Mouse (Mus musculus): ENCODE results near the gene Chchd3.

Chchd3 gene

DNA sequence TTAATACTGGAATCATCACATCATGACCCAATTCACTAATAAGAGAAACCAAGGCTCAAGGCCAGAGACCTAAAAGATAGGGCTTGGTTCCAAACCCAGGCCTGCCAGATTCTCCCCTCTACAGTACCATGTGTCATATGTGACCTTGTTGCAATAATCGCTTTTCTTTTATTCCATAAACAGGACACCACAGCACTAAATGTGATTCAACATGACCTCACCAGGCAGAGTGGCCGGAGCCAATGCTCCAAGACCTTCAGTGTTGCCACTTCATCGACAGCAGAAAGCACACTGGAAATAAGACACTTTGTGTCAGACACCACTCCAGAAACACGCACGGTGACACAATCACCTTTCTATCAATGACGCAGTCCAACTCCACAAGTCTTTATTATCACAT is 258.3 kb downstream of the Chchd3 start:
- DNase-seq (ENCODE audit: low spot score in 2 of 2): no peak

DNA sequence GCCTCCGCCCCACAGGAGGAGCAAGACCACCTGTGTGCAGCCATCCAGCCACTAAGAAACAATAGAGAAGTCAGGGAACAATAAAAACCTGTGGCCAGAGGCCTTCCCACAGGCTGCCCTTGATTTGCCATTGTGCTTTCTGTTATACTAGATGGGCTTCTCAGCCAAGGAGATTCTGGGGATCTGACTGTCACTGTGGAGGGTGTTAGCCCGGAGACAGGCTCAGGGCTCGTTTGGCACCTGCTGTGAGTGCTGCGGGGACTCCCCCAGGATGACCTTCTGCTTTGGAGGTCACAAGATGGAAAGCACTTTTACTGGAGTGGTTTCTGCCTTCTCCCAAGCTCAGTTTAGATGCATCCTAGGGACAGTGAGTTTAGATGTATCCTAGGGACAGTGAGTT is 262.5 kb downstream of the Chchd3 start:
- no peak for DNase-seq (ENCODE audit: low spot score in 2 of 2)

DNA sequence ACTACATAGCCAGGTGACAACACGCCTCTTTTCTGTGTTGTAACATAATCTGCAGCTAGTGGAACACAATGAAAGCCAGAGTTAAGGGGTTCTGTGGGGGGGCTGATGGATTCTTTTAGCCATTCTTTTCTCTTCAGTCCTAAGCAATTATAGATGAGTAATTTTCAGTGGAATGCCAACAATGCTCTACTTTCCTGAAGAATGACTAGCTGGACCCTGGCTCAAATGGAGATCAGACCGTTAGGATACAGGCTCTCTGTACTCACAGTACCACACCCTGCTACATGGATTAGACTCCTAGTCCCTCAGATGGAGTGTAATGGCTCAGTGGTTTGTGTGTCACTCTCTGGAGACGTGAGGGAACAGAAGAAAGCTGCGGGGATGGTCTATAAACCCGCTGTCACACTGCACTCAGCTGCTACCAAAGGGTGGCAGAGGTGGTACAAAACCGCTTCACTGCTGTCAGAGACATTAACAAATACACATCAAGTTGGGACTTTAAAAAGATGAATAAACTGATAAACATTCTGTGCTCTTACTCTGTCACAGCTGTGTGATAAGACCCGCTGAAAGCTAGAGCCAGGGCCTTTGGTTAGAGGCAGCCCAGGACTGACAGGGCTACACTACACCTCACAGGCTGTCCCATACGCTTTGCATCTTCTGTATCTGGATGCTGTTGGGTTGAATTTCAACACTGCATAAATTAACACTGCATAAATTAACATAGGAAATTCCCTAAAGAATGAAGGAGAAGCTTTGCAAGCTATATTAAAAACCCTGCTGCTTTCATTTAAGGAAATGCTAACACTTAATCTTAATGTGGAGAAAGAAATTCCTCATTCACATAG is 264.2 kb downstream of the Chchd3 start:
- DNase-seq (ENCODE audit: low spot score in 2 of 2): no peak

DNA sequence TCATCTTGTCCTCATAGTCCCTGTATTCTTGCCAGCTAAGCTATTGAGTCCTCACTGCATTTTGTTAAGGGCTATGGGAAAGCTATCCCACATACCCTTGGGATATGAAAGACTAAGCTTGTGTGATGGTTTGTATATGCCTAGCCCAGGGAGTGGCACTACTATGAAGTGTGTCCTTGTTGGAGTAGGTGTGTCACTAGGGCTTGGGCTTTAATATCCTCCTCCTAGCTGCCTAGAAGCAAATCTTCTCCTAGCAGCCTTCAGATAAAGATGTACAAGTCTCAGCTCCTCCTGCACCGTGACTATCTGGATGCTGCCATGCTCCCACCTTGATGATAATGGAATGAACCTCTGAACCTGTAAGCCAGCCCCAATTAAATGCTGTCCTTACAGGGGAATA is 266.5 kb downstream of the Chchd3 start:
- no peak for DNase-seq (ENCODE audit: low spot score in 2 of 2)

DNA sequence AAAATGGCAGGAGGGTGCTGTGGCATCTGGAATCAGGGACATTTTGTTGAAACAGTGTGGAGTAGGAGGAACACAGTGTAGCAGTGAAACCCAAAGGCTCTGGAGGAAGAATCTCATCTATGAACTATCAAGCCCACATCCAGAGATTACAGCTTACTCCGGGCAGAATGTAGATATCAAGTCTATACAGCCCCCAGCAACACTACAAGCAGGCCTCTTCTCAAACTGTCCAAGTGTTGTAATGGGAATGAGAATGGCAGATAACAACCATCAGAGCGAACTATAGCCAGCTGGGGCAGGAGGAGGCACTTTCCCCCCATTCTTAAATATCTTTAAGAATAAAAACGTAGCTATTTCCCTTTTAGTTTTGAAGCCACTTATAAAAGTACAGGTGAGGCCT is 266.9 kb downstream of the Chchd3 start:
- no peak for DNase-seq (ENCODE audit: low spot score in 2 of 2)

DNA sequence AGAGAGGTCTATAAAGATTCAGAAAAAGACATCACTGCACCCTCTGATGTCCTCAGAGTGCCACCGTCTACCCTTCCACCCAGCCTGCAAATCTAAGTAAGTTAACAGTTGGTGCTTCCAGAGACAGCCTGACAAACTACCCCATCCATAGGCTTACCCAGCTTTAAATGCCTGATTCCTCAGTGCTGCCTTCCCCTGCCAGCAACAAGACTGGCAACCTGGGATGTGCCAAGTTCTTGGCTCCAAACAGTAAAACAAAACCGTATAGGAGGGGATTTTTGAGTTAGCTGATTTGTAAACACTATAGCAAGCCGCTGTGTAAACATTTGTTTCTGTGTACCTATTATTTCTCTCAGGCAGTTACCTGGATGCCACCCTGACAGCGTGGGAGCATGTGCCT is 269.6 kb downstream of the Chchd3 start:
- no peak for DNase-seq (ENCODE audit: low spot score in 2 of 2)

DNA sequence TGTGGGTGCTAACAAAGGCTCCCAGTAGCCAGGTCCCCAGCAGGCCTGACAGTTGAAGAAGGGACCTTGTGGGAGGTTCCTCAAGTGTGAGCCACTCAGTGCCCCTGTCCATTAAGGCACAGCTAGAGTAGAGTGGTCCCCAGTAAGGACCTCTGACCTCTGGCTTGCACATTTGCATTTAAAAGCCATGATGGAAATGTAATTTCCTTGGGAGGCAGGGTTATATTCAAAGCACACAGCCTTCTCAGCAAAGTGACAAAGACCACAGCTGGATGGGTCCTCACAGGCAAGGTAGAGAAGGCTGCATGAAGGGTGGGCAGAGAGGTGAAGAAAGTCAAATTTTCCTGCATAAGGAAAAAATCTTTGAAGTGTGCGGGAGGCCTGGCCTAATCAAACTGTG is 272.7 kb downstream of the Chchd3 start:
- DNase-seq (ENCODE audit: low spot score in 2 of 2): no peak

DNA sequence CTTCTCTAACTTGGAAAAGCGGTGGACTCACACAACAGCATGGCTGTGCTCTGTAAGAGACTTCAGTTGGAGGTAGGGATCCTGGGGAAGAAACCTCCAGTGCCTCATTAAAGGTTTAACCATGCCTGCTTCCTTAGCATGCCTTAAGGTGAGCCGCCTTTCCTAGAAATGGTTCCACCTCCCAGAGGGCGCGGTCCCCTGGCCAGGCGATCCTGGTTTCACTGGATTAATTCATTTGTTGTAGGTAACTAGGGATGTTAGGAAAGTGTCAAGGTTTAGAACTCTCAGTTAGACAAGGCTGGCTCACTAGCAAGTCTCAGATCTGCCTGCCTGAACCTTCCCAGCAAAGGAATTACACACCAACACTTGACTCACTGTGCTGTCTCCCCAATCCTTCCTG is 273.9 kb downstream of the Chchd3 start:
- no peak for DNase-seq (ENCODE audit: low spot score in 2 of 2)

DNA sequence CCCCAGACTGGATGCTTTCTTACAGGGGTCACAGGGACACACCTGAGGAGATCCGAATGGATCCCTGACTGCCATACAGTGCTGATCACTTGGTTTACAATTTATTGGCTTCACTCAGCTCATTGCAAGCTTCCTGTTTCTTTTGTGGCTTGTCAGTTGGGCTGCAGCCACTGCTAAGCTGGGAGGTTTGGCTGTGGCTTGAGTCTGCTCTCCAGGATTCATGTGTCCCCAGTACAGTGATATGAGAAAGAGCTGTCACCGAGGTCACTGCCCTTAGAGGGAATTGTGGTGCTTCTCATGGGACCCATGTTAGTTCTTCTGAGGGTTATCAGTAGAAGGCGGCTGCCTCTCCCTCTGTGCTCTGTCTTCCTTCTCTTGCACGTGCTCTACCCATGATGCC is 277.0 kb downstream of the Chchd3 start:
- no peak for DNase-seq (ENCODE audit: low spot score in 2 of 2)

DNA sequence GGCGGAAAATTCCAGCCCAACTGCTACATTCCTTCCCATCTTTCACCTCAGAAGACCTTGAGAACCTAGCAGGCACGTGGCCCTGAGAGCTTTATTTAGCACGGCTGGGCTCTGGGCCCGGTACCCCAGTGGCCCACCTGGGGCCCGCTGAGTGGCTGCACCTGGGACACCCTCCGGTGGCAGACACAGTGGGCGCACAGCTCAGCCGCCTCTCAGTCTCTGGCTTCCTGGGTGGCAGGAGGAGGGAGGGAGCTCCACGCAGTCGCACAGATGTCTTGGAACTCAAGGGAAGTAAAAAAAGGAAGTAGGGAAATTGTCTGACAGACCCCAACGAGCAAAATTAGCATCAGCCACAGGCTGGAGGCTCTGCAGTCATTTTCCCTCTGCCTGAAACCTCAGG is 279.5 kb downstream of the Chchd3 start:
- DNase-seq (ENCODE audit: low spot score in 2 of 2): peak; percentile 38 to 48

DNA sequence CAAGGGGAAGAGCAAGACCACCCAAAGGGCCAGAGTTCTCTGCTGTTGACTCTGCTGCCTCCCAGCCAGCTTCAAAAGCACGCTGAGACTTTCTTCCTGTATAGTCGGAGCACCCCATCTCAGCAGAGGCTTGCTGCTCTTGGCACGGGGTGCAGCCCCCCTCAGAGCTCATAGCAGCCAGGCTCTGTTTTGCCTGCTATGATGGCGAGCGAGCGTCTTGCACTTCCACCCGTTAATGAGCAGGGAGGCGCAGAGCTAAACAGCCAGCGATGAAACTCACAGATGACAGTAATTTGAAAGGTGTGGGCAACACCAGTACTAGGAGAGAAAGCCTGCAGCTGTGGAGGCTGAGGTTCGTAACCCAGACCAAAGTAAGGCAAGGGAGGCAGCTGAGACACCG is 283.7 kb downstream of the Chchd3 start:
- no peak for DNase-seq (ENCODE audit: low spot score in 2 of 2)

DNA sequence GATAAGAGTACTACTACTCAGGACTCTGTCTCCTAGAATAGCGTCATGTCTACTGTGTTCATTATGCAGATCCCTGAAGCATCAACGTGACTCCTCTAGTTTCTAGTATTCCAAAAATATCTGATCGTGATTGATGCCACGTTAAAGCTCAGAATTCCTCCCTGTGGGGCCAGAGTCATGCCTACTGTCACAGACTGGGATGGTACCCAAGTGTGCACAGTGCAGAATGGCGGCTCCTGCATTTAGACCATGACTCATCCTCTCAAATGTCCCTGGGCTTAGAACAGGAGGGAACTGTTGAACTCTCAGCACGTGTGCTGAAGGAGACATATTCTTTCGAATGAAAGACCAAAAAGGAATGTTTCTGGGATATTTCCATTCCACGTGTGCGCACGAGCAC is 305.5 kb downstream of the Chchd3 start:
- DNase-seq (ENCODE audit: low spot score in 2 of 2): peak in 1 of 2 experiments; percentile 19

DNA sequence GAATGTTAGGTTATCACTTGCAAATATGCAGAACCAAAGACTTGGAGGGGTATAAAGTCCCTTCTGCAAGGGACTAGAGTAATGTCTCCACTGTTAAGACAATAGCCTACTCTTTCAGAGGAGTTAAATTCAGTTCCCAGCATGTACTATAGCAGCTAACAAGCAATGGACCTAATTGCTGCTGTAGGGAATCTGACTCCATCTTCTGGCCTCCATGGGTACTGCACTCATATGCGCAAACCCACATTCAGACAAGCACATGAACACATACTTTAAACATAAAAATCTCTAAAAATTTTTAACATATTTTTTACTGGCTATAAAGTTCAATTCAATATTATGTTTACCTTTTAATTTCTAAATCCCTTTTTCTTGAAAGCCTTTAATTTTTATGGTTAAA is 310.2 kb downstream of the Chchd3 start:
- DNase-seq (ENCODE audit: low spot score in 2 of 2): no peak

DNA sequence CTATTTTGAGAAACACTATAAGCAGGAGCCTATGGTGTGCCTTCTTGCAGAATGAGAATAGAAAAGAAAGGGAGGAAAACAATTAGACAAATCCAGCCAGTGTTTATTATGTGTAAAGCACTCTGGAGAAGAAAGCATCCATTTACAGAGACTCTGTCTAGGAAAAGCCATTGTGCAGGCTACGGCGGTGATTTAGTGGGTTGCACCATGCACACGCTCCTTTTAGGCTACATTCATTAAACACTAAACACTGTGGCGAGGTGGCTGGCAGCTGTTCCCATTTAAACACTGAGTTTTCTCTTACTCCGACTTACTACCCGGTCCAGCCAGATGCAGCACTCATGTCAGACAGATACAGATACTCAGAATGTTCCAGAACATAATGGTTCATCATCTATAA is 311.3 kb downstream of the Chchd3 start:
- no peak for DNase-seq (ENCODE audit: low spot score in 2 of 2)

DNA sequence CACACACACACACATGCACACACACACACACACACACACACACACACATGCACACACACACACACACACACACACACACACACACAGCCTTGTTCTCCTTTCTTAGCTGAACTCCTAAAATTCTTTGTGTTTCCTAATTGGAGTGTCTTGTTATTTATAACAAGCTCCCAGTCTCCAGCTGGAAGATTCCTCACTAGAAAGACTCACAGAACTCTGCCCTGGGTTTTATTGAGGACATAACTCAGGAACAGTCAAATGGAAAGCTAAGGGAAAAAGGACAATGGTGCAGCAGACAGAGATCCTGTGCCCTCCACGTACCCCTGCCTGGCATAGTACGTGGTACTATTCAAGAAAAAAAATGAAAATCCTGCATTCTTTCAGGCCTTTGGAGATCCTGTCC is 312.7 kb downstream of the Chchd3 start:
- DNase-seq (ENCODE audit: low spot score in 2 of 2): no peak

Measured in frontal cortex, postnatal 25 days (tissue).